Mouse (Mus musculus): ENCODE measurements around the gene Klra8.

GRCm38 (mm10) chr6:130110485-130110884 is 19.2 kb downstream of the Klra8 start:
- TF ChIP-seq EP300 (IDR thresholded peaks at IDR 0.05; ENCODE audit: low read depth) (no peak), CTCF (IDR thresholded peaks at IDR 0.05; ENCODE audit: low read depth) (no peak)
